In genomic region chr17:84156748-84157742, GRCm38 (mm10) we compare ENCODE assay signal across 9 mouse cellular contexts. TPM values are rescaled to one million over a fixed set of nuclear protein-coding genes. Genes with fewer than 3 reads are reported as not detected.
A peak's percentile ranks its signal among the peaks of the same experiment; 100 is the strongest.
DNase-seq lines count a peak whose midpoint lies in the region; ATAC-seq lines count a peak whose summit lies in the region.
"Had no signal": no experiment of that assay in that cellular context is flagged by ENCODE, and none has a peak within 500 bp of the region (broad histone marks: within the 10 kb centered on the region; RNA-seq: fewer than 3 reads in every experiment).

No protein-coding gene starts in this region.

- WGBS in heart, embryonic 16.5 days = 56% methylated on average over 19 of the region's 19 CpGs
- WGBS in intestine, embryonic 15.5 days = 35% methylated on average over 19 of the region's 19 CpGs
- whole genome bisulfite sequencing in liver, embryonic 11.5 days = 39% methylated on average over 19 of the region's 19 CpGs
- 35% methylated on average over 19 of the region's 19 CpGs for WGBS in stomach, embryonic 14.5 days

- peaks cover 28% of the 10 kb centered on the region for H3K4me1 ChIP-seq in heart, embryonic 16.5 days (ENCODE audit: control insufficient read depth, insufficient read depth, low read length)
- H3K4me1 ChIP-seq in intestine, embryonic 15.5 days (replicated peaks) = peaks cover 55% of the 10 kb centered on the region
- H3K4me1 ChIP-seq in liver, embryonic 11.5 days (replicated peaks; ENCODE audit: control insufficient read depth, insufficient read depth, low read length) = peaks cover 73% of the 10 kb centered on the region
- peaks cover 25% of the 10 kb centered on the region for H3K4me1 ChIP-seq in stomach, embryonic 14.5 days (ENCODE audit: control insufficient read depth, insufficient read depth, low read length)

- no peak for DNase-seq in heart, adult 8-10 months (ENCODE audit: low spot score)
- peak; percentile 48 for DNase-seq in liver, embryonic 11.5 days (ENCODE audit: low spot score)
- no peak for DNase-seq in layer of hippocampus, postnatal 10 days (ENCODE audit: low spot score in 2 of 2)
- DNase-seq in right cerebral cortex, adult 2 months (ENCODE audit: low spot score in 2 of 2) = no peak
- no peak for DNase-seq in embryo, embryonic 11 days

- H3K36me3 ChIP-seq in heart, embryonic 16.5 days (ENCODE audit: control insufficient read depth, insufficient read depth) = no peaks in the 10 kb centered on the region
- H3K36me3 ChIP-seq in intestine, embryonic 15.5 days = no peaks in the 10 kb centered on the region
- H3K36me3 ChIP-seq in liver, embryonic 11.5 days (ENCODE audit: control insufficient read depth, insufficient read depth, low read length) = no peaks in the 10 kb centered on the region
- no peaks in the 10 kb centered on the region for H3K36me3 ChIP-seq in stomach, embryonic 14.5 days (ENCODE audit: control insufficient read depth, insufficient read depth, low read length)

- H3K4me2 ChIP-seq in heart, embryonic 16.5 days (ENCODE audit: low read depth, low read length) = no peak overlapping the region
- H3K4me2 ChIP-seq in intestine, embryonic 15.5 days (replicated peaks) = peak overlapping the region; percentile 51
- H3K4me2 ChIP-seq in liver, embryonic 11.5 days = peak overlapping the region; percentile 24; the same call in 1 of the 2 replicates
- H3K4me2 ChIP-seq in stomach, embryonic 14.5 days (replicated peaks; ENCODE audit: low read depth, low read length) = 0 out of 2 replicates have a peak overlapping the region, but pooled peaks have one; percentile 14

- H3K27me3 ChIP-seq in heart, embryonic 16.5 days (ENCODE audit: control insufficient read depth, insufficient read depth, low read length) = no peaks in the 10 kb centered on the region
- H3K27me3 ChIP-seq in intestine, embryonic 15.5 days (replicated peaks) = no peaks in the 10 kb centered on the region
- H3K27me3 ChIP-seq in liver, embryonic 11.5 days (replicated peaks; ENCODE audit: control insufficient read depth, insufficient read depth, low read length) = no peaks in the 10 kb centered on the region
- H3K27me3 ChIP-seq in stomach, embryonic 14.5 days (ENCODE audit: control insufficient read depth, insufficient read depth, low read length) = no peaks in the 10 kb centered on the region

- no peak overlapping the region for H3K9ac ChIP-seq in heart, embryonic 16.5 days (ENCODE audit: low read length)
- peak overlapping the region; percentile 32 for H3K9ac ChIP-seq in intestine, embryonic 15.5 days
- no peak overlapping the region; the same call in 1 of the 2 replicates for H3K9ac ChIP-seq in liver, embryonic 11.5 days (ENCODE audit: low read depth, low read length)
- H3K9ac ChIP-seq in stomach, embryonic 14.5 days (replicated peaks; ENCODE audit: low read depth, low read length) = no peak overlapping the region

- no peaks in the 10 kb centered on the region for H3K9me3 ChIP-seq in heart, embryonic 16.5 days (replicated peaks; ENCODE audit: control insufficient read depth, low read length)
- no peaks in the 10 kb centered on the region for H3K9me3 ChIP-seq in intestine, embryonic 15.5 days
- H3K9me3 ChIP-seq in liver, embryonic 11.5 days (ENCODE audit: control insufficient read depth, low read length) = no peaks in the 10 kb centered on the region
- no peaks in the 10 kb centered on the region for H3K9me3 ChIP-seq in stomach, embryonic 14.5 days (ENCODE audit: control insufficient read depth, low read depth, low read length)

- no peak for ATAC-seq in heart, embryonic 16.5 days (replicated peaks; ENCODE audit: extremely low read depth, insufficient read depth, low FRiP score)
- peak; percentile 87 for ATAC-seq in intestine, embryonic 15.5 days
- peak; percentile 6 for ATAC-seq in liver, embryonic 11.5 days (replicated peaks; ENCODE audit: low FRiP score)
- peak; percentile 84 for ATAC-seq in stomach, embryonic 14.5 days (ENCODE audit: insufficient number of reproducible peaks, insufficient read depth, low FRiP score, low read depth)
- ATAC-seq: forebrain, embryonic 16.5 days had no signal

- H3K4me3 ChIP-seq in heart, embryonic 16.5 days (ENCODE audit: low read length) = no peak overlapping the region
- 0 out of 2 replicates have a peak overlapping the region, but pooled peaks have one; percentile 7 for H3K4me3 ChIP-seq in intestine, embryonic 15.5 days (replicated peaks)
- H3K4me3 ChIP-seq in liver, embryonic 11.5 days (ENCODE audit: low read depth, low read length) = no peak overlapping the region
- no peak overlapping the region for H3K4me3 ChIP-seq in stomach, embryonic 14.5 days (ENCODE audit: low read depth, low read length)

- H3K27ac ChIP-seq in heart, embryonic 16.5 days (ENCODE audit: low read length) = peak overlapping the region; percentile 30
- H3K27ac ChIP-seq in intestine, embryonic 15.5 days = peak overlapping the region; percentile 92
- peak overlapping the region; percentile 73 for H3K27ac ChIP-seq in liver, embryonic 11.5 days (ENCODE audit: low read depth, low read length)
- H3K27ac ChIP-seq in stomach, embryonic 14.5 days (ENCODE audit: low read length) = peak overlapping the region; percentile 90

RNA-seq across cellular contexts. Expression of gene Zfp36l2, which starts 30.7 kb away (rescaled TPM):
- 5.9 and 7.7 TPM in 2 replicates for polyA plus RNA-seq in heart, embryonic 16.5 days (2015; fragmentation: Nextera tagmentation; extraction: Ambion mirVana)
- total RNA-seq in heart, adult 8-10 months (2022) = 10 to 100 TPM; 23.5 to 25.4 (median 24.4) TPM
- 23.2 and 29.7 TPM in 2 replicates for polyA plus RNA-seq in intestine, embryonic 15.5 days (2015; fragmentation: Nextera tagmentation; extraction: Ambion mirVana)
- 24.7 and 26.7 TPM in 2 replicates for polyA plus RNA-seq in liver, embryonic 11.5 days (2014; fragmentation: Nextera tagmentation; extraction: Ambion mirVana)
- 31.2 and 33.2 TPM in 2 replicates for polyA plus RNA-seq in stomach, embryonic 14.5 days (2014; fragmentation: Nextera tagmentation; extraction: Ambion mirVana)
- total RNA-seq in layer of hippocampus, postnatal 10 days (2021) = 10 to 100 TPM; 24.4 to 25.4 TPM

Comparison
In these comparisons a context has a peak if more than half of its experiments do, and no peak if none do; other contexts are left out.
1. H3K27ac ChIP-seq: peak in every context shown above with its lines; median percentile 92 in intestine, embryonic 15.5 days; 90 in stomach, embryonic 14.5 days; 73 in liver, embryonic 11.5 days; 30 in heart, embryonic 16.5 days.